Mouse (Mus musculus): ENCODE data around the gene Slc24a5.

The Slc24a5 gene

GRCm38 (mm10) chr2:125122288-125122623, 54.3 kb downstream of the Slc24a5 start:
- DNase-seq: no peak

- peak; percentile 73 to 79 for DNase-seq
Observed at GRCm38 (mm10) chr2:125122624-125123476, 54.9 kb downstream of the Slc24a5 start.

GRCm38 (mm10) chr2:125123477-125123852, 55.5 kb downstream of the Slc24a5 start, which contains the start of gene Myef2:
Gene Myef2, minus strand, starts transcription at chr2:125123661.
- peak; percentile 73 to 88 for DNase-seq

GRCm38 (mm10) chr2:125125824-125126223, 57.9 kb downstream of the Slc24a5 start:
- DNase-seq: no peak

GRCm38 (mm10) chr2:125126792-125127191, 58.9 kb downstream of the Slc24a5 start:
- no peak for DNase-seq

- no peak for DNase-seq
Observed at GRCm38 (mm10) chr2:125134113-125134512, 66.2 kb downstream of the Slc24a5 start.

GRCm38 (mm10) chr2:125135903-125136811, 68.2 kb downstream of the Slc24a5 start, which contains the start of gene Ctxn2:
Gene Ctxn2, plus strand, starts transcription at chr2:125136692.
- peak; percentile 38 to 55 for DNase-seq

- no peak for DNase-seq
Observed at GRCm38 (mm10) chr2:125136846-125137245, 68.9 kb downstream of the Slc24a5 start.
